Mouse (Mus musculus) embryonic facial prominence, embryonic 15.5 days (tissue): ENCODE results near the gene Ak2. TPM values are rescaled to one million over a fixed set of nuclear protein-coding genes. Genes with fewer than 3 reads are reported as not detected.

ENCODE experiments used
- ATAC-seq: fragments of 200-750 bp; cut with Nextera tagmentation; 2 replicates; pipeline ENCODE4 v1.8.0; 2017; ENCODE audit warnings: low read depth, moderate TSS enrichment; ENCODE audit not compliant: insufficient number of reproducible peaks, low FRiP score, low TSS enrichment
- H3K27ac ChIP-seq: fragments of 300-500 bp; sonication (generic); replicated peaks from 2 replicates; pipeline ENCODE4 v1.5.1; 2015; ENCODE audit warnings: mild to moderate bottlenecking, inconsistent platforms
- H3K27me3 ChIP-seq: fragments of 300-500 bp; sonication (generic); 2 replicates; pipeline ENCODE4 v1.6.1; 2015; ENCODE audit warnings: inconsistent platforms
- H3K36me3 ChIP-seq: fragments of 300-500 bp; sonication (generic); 2 replicates; pipeline ENCODE4 v1.6.1; 2015; ENCODE audit warnings: mild to moderate bottlenecking, inconsistent platforms
- H3K4me1 ChIP-seq: fragments of 300-500 bp; sonication (generic); 2 replicates; pipeline ENCODE4 v1.6.1; 2015; ENCODE audit warnings: inconsistent platforms
- H3K4me2 ChIP-seq: fragments of 300-500 bp; sonication (generic); replicated peaks from 2 replicates; pipeline ENCODE4 v1.6.1; 2015; ENCODE audit warnings: mild to moderate bottlenecking, inconsistent platforms
- H3K4me3 ChIP-seq: fragments of 300-500 bp; sonication (generic); replicated peaks from 2 replicates; pipeline ENCODE4 v1.5.1; 2015; ENCODE audit warnings: mild to moderate bottlenecking, inconsistent platforms
- H3K9ac ChIP-seq: fragments of 300-500 bp; sonication (generic); 2 replicates; pipeline ENCODE4 v1.6.1; 2015; ENCODE audit warnings: inconsistent platforms
- H3K9me3 ChIP-seq: fragments of 300-500 bp; sonication (generic); replicated peaks from 2 replicates; pipeline ENCODE4 v1.6.1; 2016; ENCODE audit warnings: inconsistent platforms
- WGBS: fragments of 180-500 bp; shearing (Covaris S2); methylation state at CpG from one replicate; pipeline ENCODE4 v1.1.7; 2015; 5-methylcytosine and 5-hydroxymethylcytosine counted together
- polyA plus RNA-seq: library from polyadenylated mRNA; unstranded; fragments of >200 nt; fragmentation: Nextera tagmentation; extraction: Ambion mirVana; gene quantifications from 2 replicates; pipeline ENCODE4 v1.2.1, GENCODE M21; 2015

The Ak2 gene
- polyA plus RNA-seq, 1 experiment from 2014 or later, result 196 TPM

- H3K4me1 ChIP-seq, result peaks cover 14% of the 10 kb centered on the region
- H3K27me3 ChIP-seq, result peaks cover 27% of the 10 kb centered on the region
- no peak for ATAC-seq
- H3K27ac ChIP-seq, result peak overlapping the region; percentile 18; the same call in 1 of the 2 replicates
- H3K4me3 ChIP-seq, result peak overlapping the region; percentile 48
- WGBS, result 3% methylated on average over 23 of the region's 23 CpGs
- no peaks in the 10 kb centered on the region for H3K36me3 ChIP-seq
- peak overlapping the region; percentile 18; the same call in 1 of the 2 replicates for H3K9ac ChIP-seq
- H3K9me3 ChIP-seq, result no peaks in the 10 kb centered on the region
- peak overlapping the region; percentile 93 for H3K4me2 ChIP-seq
Observed at GRCm38 (mm10) chr4:129049306-129050011, 57.7 kb downstream of the Ak2 start.

GRCm38 (mm10) chr4:129050365-129050764, 58.6 kb downstream of the Ak2 start:
- 70% methylated on average over 4 of the region's 4 CpGs for WGBS
- Histone ChIP-seq H3K36me3 (no peaks in the 10 kb centered on the region), H3K9ac (no peak overlapping the region), H3K9me3 (no peaks in the 10 kb centered on the region), H3K27me3 (peaks cover 27% of the 10 kb centered on the region), H3K4me1 (peaks cover 14% of the 10 kb centered on the region), H3K4me3 (no peak overlapping the region), H3K27ac (no peak overlapping the region), H3K4me2 (no peak overlapping the region)
- ATAC-seq, result no peak

GRCm38 (mm10) chr4:129050901-129051417, 59.2 kb downstream of the Ak2 start:
- no peak for ATAC-seq
- Histone ChIP-seq H3K9me3 (no peaks in the 10 kb centered on the region), H3K27me3 (peaks cover 27% of the 10 kb centered on the region), H3K4me3 (no peak overlapping the region), H3K36me3 (no peaks in the 10 kb centered on the region), H3K9ac (no peak overlapping the region), H3K4me1 (peaks cover 14% of the 10 kb centered on the region), H3K27ac (no peak overlapping the region), H3K4me2 (no peak overlapping the region)
- 63% methylated on average over 6 of the region's 6 CpGs for WGBS

- H3K4me2 ChIP-seq, result no peak overlapping the region
- no peak for ATAC-seq
- no peak overlapping the region for H3K4me3 ChIP-seq
- H3K4me1 ChIP-seq, result peaks cover 14% of the 10 kb centered on the region
- no peak overlapping the region for H3K27ac ChIP-seq
- H3K36me3 ChIP-seq, result no peaks in the 10 kb centered on the region
- no peaks in the 10 kb centered on the region for H3K9me3 ChIP-seq
- no peak overlapping the region for H3K9ac ChIP-seq
- 29% methylated on average over 11 of the region's 11 CpGs for WGBS
- H3K27me3 ChIP-seq, result peaks cover 23% of the 10 kb centered on the region
Observed at GRCm38 (mm10) chr4:129051461-129052183, 59.9 kb downstream of the Ak2 start.

- H3K4me2 ChIP-seq, result no peak overlapping the region
- 77% methylated on average over 12 of the region's 12 CpGs for WGBS
- ATAC-seq, result no peak
- H3K9me3 ChIP-seq, result no peaks in the 10 kb centered on the region
- H3K27me3 ChIP-seq, result peaks cover 14% of the 10 kb centered on the region
- H3K27ac ChIP-seq, result no peak overlapping the region
- no peaks in the 10 kb centered on the region for H3K36me3 ChIP-seq
- peaks cover 7% of the 10 kb centered on the region for H3K4me1 ChIP-seq
- H3K9ac ChIP-seq, result no peak overlapping the region
- H3K4me3 ChIP-seq, result no peak overlapping the region
Observed at GRCm38 (mm10) chr4:129054757-129055156, 63.0 kb downstream of the Ak2 start.

- no peak overlapping the region for H3K4me2 ChIP-seq
- peaks cover 8% of the 10 kb centered on the region for H3K27me3 ChIP-seq
- no peaks in the 10 kb centered on the region for H3K36me3 ChIP-seq
- peaks cover 9% of the 10 kb centered on the region for H3K4me1 ChIP-seq
- H3K4me3 ChIP-seq, result no peak overlapping the region
- no peaks in the 10 kb centered on the region for H3K9me3 ChIP-seq
- no peak overlapping the region for H3K27ac ChIP-seq
- no peak overlapping the region for H3K9ac ChIP-seq
- no peak for ATAC-seq
- 83% methylated on average over 5 of the region's 5 CpGs for WGBS
Observed at GRCm38 (mm10) chr4:129055562-129055961, 63.8 kb downstream of the Ak2 start.

- H3K27me3 ChIP-seq, result no peaks in the 10 kb centered on the region
- H3K9me3 ChIP-seq, result no peaks in the 10 kb centered on the region
- 4% methylated on average over 35 of the region's 44 CpGs for WGBS
- H3K4me1 ChIP-seq, result peaks cover 9% of the 10 kb centered on the region
- H3K4me3 ChIP-seq, result peak overlapping the region; percentile 83
- H3K9ac ChIP-seq, result peak overlapping the region; percentile 82
- H3K4me2 ChIP-seq, result peak overlapping the region; percentile 99
- H3K27ac ChIP-seq, result peak overlapping the region; percentile 91
- no peaks in the 10 kb centered on the region for H3K36me3 ChIP-seq
- peak; percentile 96 for ATAC-seq
Observed at GRCm38 (mm10) chr4:129057533-129058206, 65.9 kb downstream of the Ak2 start.

- Histone ChIP-seq H3K4me3 (peak within 1 kb of the TSS; percentile 83), H3K36me3 (no peaks in the 10 kb centered on the region), H3K27ac (peak within 1 kb of the TSS; percentile 91), H3K9me3 (no peaks in the 10 kb centered on the region), H3K27me3 (no peaks in the 10 kb centered on the region), H3K4me2 (peak within 1 kb of the TSS; percentile 99), H3K9ac (peak within 1 kb of the TSS; percentile 82), H3K4me1 (peaks cover 9% of the 10 kb centered on the region)
- ATAC-seq, result peak; percentile 68
- WGBS, result under 1% methylated on average over 74 of the region's 107 CpGs
Observed at GRCm38 (mm10) chr4:129058207-129059092, 66.7 kb downstream of the Ak2 start, which contains the start of gene Rnf19b. Gene Rnf19b (plus strand): TSS chr4:129058271.

GRCm38 (mm10) chr4:129059125-129059551, 67.4 kb downstream of the Ak2 start:
- H3K27ac ChIP-seq, result peak overlapping the region; percentile 91
- H3K36me3 ChIP-seq, result no peaks in the 10 kb centered on the region
- H3K4me1 ChIP-seq, result peaks cover 9% of the 10 kb centered on the region
- 2% methylated on average over 13 of the region's 13 CpGs for WGBS
- H3K9ac ChIP-seq, result peak overlapping the region; percentile 82
- ATAC-seq, result 0 out of 2 replicates have a peak, but pooled peaks have one; percentile 15
- H3K4me2 ChIP-seq, result peak overlapping the region; percentile 99
- H3K9me3 ChIP-seq, result no peaks in the 10 kb centered on the region
- H3K27me3 ChIP-seq, result no peaks in the 10 kb centered on the region
- H3K4me3 ChIP-seq, result peak overlapping the region; percentile 83

- no peak for ATAC-seq
- H3K4me3 ChIP-seq, result peak overlapping the region; percentile 83
- WGBS, result 40% methylated on average over 4 of the region's 4 CpGs
- no peaks in the 10 kb centered on the region for H3K9me3 ChIP-seq
- no peaks in the 10 kb centered on the region for H3K27me3 ChIP-seq
- peaks cover 9% of the 10 kb centered on the region for H3K4me1 ChIP-seq
- H3K9ac ChIP-seq, result 0 out of 2 replicates have a peak overlapping the region, but pooled peaks have one; percentile 2
- H3K27ac ChIP-seq, result no peak overlapping the region
- peak overlapping the region; percentile 99 for H3K4me2 ChIP-seq
- H3K36me3 ChIP-seq, result no peaks in the 10 kb centered on the region
Observed at GRCm38 (mm10) chr4:129059922-129060321, 68.2 kb downstream of the Ak2 start.
